Mouse (Mus musculus) E14TG2a.4 (cell line): ENCODE measurements around the gene Mipep.

ENCODE experiments used
- CTCF ChIP-seq: conservative IDR thresholded peaks from 2 replicates; pipeline ENCODE4 v1.5.1; 2014; ENCODE audit warnings: low read length
- NANOG ChIP-seq: IDR thresholded peaks from 2 replicates; pipeline ENCODE4 v1.6.1; 2014; ENCODE audit warnings: borderline replicate concordance, low read length, mixed read lengths
- POU5F1 ChIP-seq: IDR thresholded peaks from 2 replicates; pipeline ENCODE4 v1.6.1; 2014; ENCODE audit warnings: low read length, borderline replicate concordance

GRCm38 (mm10) chr14:60871831-60872230 lies 87.5 kb downstream of the Mipep start:
- TF ChIP-seq CTCF, result no peak
- no peak for TF ChIP-seq POU5F1
- TF ChIP-seq NANOG, result no peak
